Mouse (Mus musculus): Measurements from ENCODE around the gene Hipk1.

DNA sequence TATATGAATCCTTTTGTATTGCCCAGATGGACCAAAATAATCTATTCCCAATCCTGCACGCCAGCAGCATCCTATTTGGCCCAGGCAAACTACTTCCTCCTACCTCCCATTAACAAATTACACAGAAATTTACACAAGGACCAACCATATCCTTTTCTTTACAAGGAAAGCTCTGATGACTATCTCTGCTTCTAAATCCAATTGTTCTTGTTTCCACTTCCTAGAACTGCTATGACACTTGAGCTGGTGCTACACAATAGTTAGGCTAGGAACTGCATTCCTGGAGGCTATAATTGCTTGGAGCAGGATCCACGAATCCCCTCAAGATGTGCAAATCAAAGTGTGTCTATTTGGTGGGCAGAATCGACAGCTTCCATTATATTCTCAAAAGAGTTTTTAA, 24.6 kb downstream of the Hipk1 start:
- TF ChIP-seq CTCF (conservative IDR thresholded peaks at IDR 0.05; ENCODE audit: low read length) (no peak), NANOG (IDR thresholded peaks at IDR 0.05; ENCODE audit: borderline replicate concordance, low read length) (no peak), POU5F1 (IDR thresholded peaks at IDR 0.05; ENCODE audit: borderline replicate concordance, low read length) (no peak)
